Mouse (Mus musculus) heart, embryonic 10.5 days (tissue): ENCODE data around the gene Nfe2l1. TPM values are rescaled to one million over a fixed set of nuclear protein-coding genes. Genes with fewer than 3 reads are reported as not detected.

Experiments
- DNase-seq: peaks from one replicate; pipeline ENCODE4 v3.0.0-alpha.2; 2017; ENCODE audit warnings: low spot score
- H3K27ac ChIP-seq: fragments of 300-500 bp; sonication (generic); 2 replicates; pipeline ENCODE4 v1.5.1; 2016; ENCODE audit warnings: mild to moderate bottlenecking
- H3K27me3 ChIP-seq: fragments of 300-500 bp; sonication (generic); 2 replicates; pipeline ENCODE4 v1.6.1; 2016; ENCODE audit warnings: mild to moderate bottlenecking; ENCODE audit not compliant: poor library complexity, insufficient read depth, severe bottlenecking
- H3K36me3 ChIP-seq: fragments of 300-500 bp; sonication (generic); 2 replicates; pipeline ENCODE4 v1.6.1; 2016; ENCODE audit warnings: mild to moderate bottlenecking, moderate library complexity
- H3K4me1 ChIP-seq: fragments of 300-500 bp; sonication (generic); 2 replicates; pipeline ENCODE4 v1.6.1; 2016; ENCODE audit warnings: mild to moderate bottlenecking
- H3K4me3 ChIP-seq: fragments of 300-500 bp; sonication (generic); 2 replicates; pipeline ENCODE4 v1.5.1; 2016; ENCODE audit warnings: mild to moderate bottlenecking, moderate library complexity
- H3K9me3 ChIP-seq: fragments of 300-500 bp; sonication (generic); 2 replicates; pipeline ENCODE4 v1.6.1; 2016; ENCODE audit warnings: mild to moderate bottlenecking, moderate library complexity
- WGBS: fragments of 180-500 bp; shearing (Covaris S2); methylation state at CpG from one replicate; pipeline ENCODE4 v1.1.7; 2016; 5-methylcytosine and 5-hydroxymethylcytosine counted together
- polyA plus RNA-seq: library from polyadenylated mRNA; unstranded; fragments of >200 nt; fragmentation: Nextera tagmentation; extraction: Ambion mirVana; gene quantifications from 2 replicates; pipeline ENCODE4 v1.2.1, GENCODE M21; 2016

The Nfe2l1 gene
- polyA plus RNA-seq, 1 experiment from 2014 or later = 65.0 TPM

GRCm38 (mm10) chr11:96824783-96825495 lies 4.8 kb downstream of the Nfe2l1 start:
- peaks cover 65% of the 10 kb centered on the region for H3K4me1 ChIP-seq
- no peaks in the 10 kb centered on the region for H3K27me3 ChIP-seq
- peaks cover 57% of the 10 kb centered on the region for H3K36me3 ChIP-seq
- WGBS = 37% methylated on average over 7 of the region's 7 CpGs
- H3K27ac ChIP-seq = peak overlapping the region; percentile 80
- H3K9me3 ChIP-seq = no peaks in the 10 kb centered on the region
- DNase-seq = no peak
- H3K4me3 ChIP-seq = peak overlapping the region; percentile 66

GRCm38 (mm10) chr11:96823880-96824782 lies 5.6 kb downstream of the Nfe2l1 start:
- peaks cover 65% of the 10 kb centered on the region for H3K36me3 ChIP-seq
- WGBS = 2% methylated on average over 24 of the region's 26 CpGs
- peak overlapping the region; percentile 66 for H3K4me3 ChIP-seq
- no peaks in the 10 kb centered on the region for H3K9me3 ChIP-seq
- DNase-seq = peak; percentile 96
- H3K4me1 ChIP-seq = peaks cover 65% of the 10 kb centered on the region
- H3K27me3 ChIP-seq = no peaks in the 10 kb centered on the region
- peak overlapping the region; percentile 80 for H3K27ac ChIP-seq

- WGBS = 11% methylated on average over 12 of the region's 13 CpGs
- H3K27me3 ChIP-seq = no peaks in the 10 kb centered on the region
- H3K27ac ChIP-seq = peak overlapping the region; percentile 80
- H3K9me3 ChIP-seq = no peaks in the 10 kb centered on the region
- peak overlapping the region; percentile 66 for H3K4me3 ChIP-seq
- no peak for DNase-seq
- peaks cover 62% of the 10 kb centered on the region for H3K4me1 ChIP-seq
- H3K36me3 ChIP-seq = peaks cover 72% of the 10 kb centered on the region
These were observed 6.3 kb downstream of the Nfe2l1 start for GRCm38 (mm10) chr11:96823471-96823837.

- WGBS = 46% methylated on average over 4 of the region's 4 CpGs
- H3K36me3 ChIP-seq = peaks cover 75% of the 10 kb centered on the region
- peak overlapping the region; percentile 66 for H3K4me3 ChIP-seq
- H3K4me1 ChIP-seq = peaks cover 57% of the 10 kb centered on the region
- H3K27ac ChIP-seq = peak overlapping the region; percentile 80; the same call in 1 of the 2 replicates
- no peaks in the 10 kb centered on the region for H3K27me3 ChIP-seq
- H3K9me3 ChIP-seq = no peaks in the 10 kb centered on the region
- no peak for DNase-seq
These were observed 6.9 kb downstream of the Nfe2l1 start for GRCm38 (mm10) chr11:96822675-96823470.

- Histone ChIP-seq H3K27me3 (no peaks in the 10 kb centered on the region), H3K4me3 (no peak overlapping the region), H3K27ac (no peak overlapping the region), H3K9me3 (no peaks in the 10 kb centered on the region), H3K36me3 (peaks cover 75% of the 10 kb centered on the region), H3K4me1 (peaks cover 48% of the 10 kb centered on the region)
- no peak for DNase-seq
- WGBS = 93% methylated on average over 10 of the region's 10 CpGs
These were observed 7.8 kb downstream of the Nfe2l1 start for GRCm38 (mm10) chr11:96821956-96822355.

- DNase-seq = no peak
- no peaks in the 10 kb centered on the region for H3K27me3 ChIP-seq
- no peaks in the 10 kb centered on the region for H3K9me3 ChIP-seq
- H3K27ac ChIP-seq = no peak overlapping the region
- peaks cover 10% of the 10 kb centered on the region for H3K4me1 ChIP-seq
- H3K4me3 ChIP-seq = no peak overlapping the region
- peaks cover 92% of the 10 kb centered on the region for H3K36me3 ChIP-seq
- 89% methylated on average over 8 of the region's 8 CpGs for WGBS
These were observed 11.5 kb downstream of the Nfe2l1 start for GRCm38 (mm10) chr11:96818128-96818710.

GRCm38 (mm10) chr11:96816979-96817378 lies 12.8 kb downstream of the Nfe2l1 start:
- 86% methylated on average over 5 of the region's 5 CpGs for WGBS
- no peak overlapping the region for H3K4me3 ChIP-seq
- no peak overlapping the region for H3K27ac ChIP-seq
- DNase-seq = no peak
- H3K4me1 ChIP-seq = no peaks in the 10 kb centered on the region
- H3K27me3 ChIP-seq = no peaks in the 10 kb centered on the region
- H3K36me3 ChIP-seq = peaks cover 93% of the 10 kb centered on the region
- H3K9me3 ChIP-seq = no peaks in the 10 kb centered on the region

GRCm38 (mm10) chr11:96816494-96816893 lies 13.3 kb downstream of the Nfe2l1 start:
- Histone ChIP-seq H3K4me1 (no peaks in the 10 kb centered on the region), H3K27ac (no peak overlapping the region), H3K4me3 (no peak overlapping the region), H3K9me3 (no peaks in the 10 kb centered on the region), H3K27me3 (no peaks in the 10 kb centered on the region), H3K36me3 (peaks cover 93% of the 10 kb centered on the region)
- 93% methylated on average over 1 of the region's 1 CpGs for WGBS
- no peak for DNase-seq

GRCm38 (mm10) chr11:96815895-96816294 lies 13.9 kb downstream of the Nfe2l1 start:
- no peak for DNase-seq
- Histone ChIP-seq H3K36me3 (peaks cover 93% of the 10 kb centered on the region), H3K27me3 (no peaks in the 10 kb centered on the region), H3K9me3 (no peaks in the 10 kb centered on the region), H3K4me1 (no peaks in the 10 kb centered on the region), H3K4me3 (no peak overlapping the region), H3K27ac (no peak overlapping the region)
- WGBS = 93% methylated on average over 2 of the region's 2 CpGs

GRCm38 (mm10) chr11:96814443-96814842 lies 15.3 kb downstream of the Nfe2l1 start:
- 84% methylated on average over 2 of the region's 2 CpGs for WGBS
- no peaks in the 10 kb centered on the region for H3K27me3 ChIP-seq
- no peak for DNase-seq
- no peak overlapping the region for H3K4me3 ChIP-seq
- no peaks in the 10 kb centered on the region for H3K4me1 ChIP-seq
- no peak overlapping the region for H3K27ac ChIP-seq
- no peaks in the 10 kb centered on the region for H3K9me3 ChIP-seq
- H3K36me3 ChIP-seq = peaks cover 92% of the 10 kb centered on the region

- H3K9me3 ChIP-seq = no peaks in the 10 kb centered on the region
- H3K4me1 ChIP-seq = no peaks in the 10 kb centered on the region
- H3K4me3 ChIP-seq = no peak overlapping the region
- no peak overlapping the region for H3K27ac ChIP-seq
- WGBS = 91% methylated on average over 5 of the region's 5 CpGs
- peaks cover 92% of the 10 kb centered on the region for H3K36me3 ChIP-seq
- DNase-seq = no peak
- H3K27me3 ChIP-seq = no peaks in the 10 kb centered on the region
These were observed 15.8 kb downstream of the Nfe2l1 start for GRCm38 (mm10) chr11:96813920-96814319.

GRCm38 (mm10) chr11:96813455-96813854 lies 16.3 kb downstream of the Nfe2l1 start:
- Histone ChIP-seq H3K27ac (no peak overlapping the region), H3K36me3 (peaks cover 92% of the 10 kb centered on the region), H3K4me1 (no peaks in the 10 kb centered on the region), H3K9me3 (no peaks in the 10 kb centered on the region), H3K4me3 (no peak overlapping the region), H3K27me3 (no peaks in the 10 kb centered on the region)
- 84% methylated on average over 4 of the region's 4 CpGs for WGBS
- DNase-seq = no peak
